Comparison of ENCODE assay signal across 8 mouse cellular contexts in genomic region chr19:50374751-50375150, GRCm38 (mm10).
DNase-seq lines count a peak whose midpoint lies in the region; ATAC-seq and TF ChIP-seq lines count a peak whose summit lies in the region.

No protein-coding gene starts in this region.

- H3K27ac ChIP-seq in lung, embryonic 14.5 days (ENCODE audit: low read depth) = no peak overlapping the region
- no peak overlapping the region for H3K27ac ChIP-seq in heart, embryonic 10.5 days

- intact Hi-C loops in left cerebral cortex, postnatal 14 days (cut with DNase I) = no loop called here

- TF ChIP-seq CTCF in lung, embryonic 14.5 days (IDR thresholded peaks at IDR 0.05; ENCODE audit: low read depth) = no peak
- TF ChIP-seq CTCF in lung, adult 2 months (IDR thresholded peaks at IDR 0.05; ENCODE audit: insufficient read depth, low read length) = no peak

- 36% methylated on average over 10 of the region's 10 CpGs for WGBS in lung, embryonic 14.5 days
- WGBS in lung, adult 2 months = 45% methylated on average over 10 of the region's 10 CpGs
- 24% methylated on average over 10 of the region's 10 CpGs for WGBS in heart, embryonic 10.5 days

- ATAC-seq in lung, embryonic 14.5 days (ENCODE audit: insufficient read depth) = no peak
- ATAC-seq in megakaryocyte-erythroid progenitor cell, adult 5-6 weeks (replicated peaks; ENCODE audit: low FRiP score, low TSS enrichment, poor library complexity, severe bottlenecking) = no peak

- H3K36me3 ChIP-seq in lung, embryonic 14.5 days (ENCODE audit: insufficient read depth) = no peaks in the 10 kb centered on the region
- no peaks in the 10 kb centered on the region for H3K36me3 ChIP-seq in heart, embryonic 10.5 days

- peak overlapping the region; percentile 43; the same call in 1 of the 2 replicates for H3K4me2 ChIP-seq in lung, embryonic 14.5 days

- no peaks in the 10 kb centered on the region for H3K9me3 ChIP-seq in lung, embryonic 14.5 days (ENCODE audit: low read depth, low read length)
- H3K9me3 ChIP-seq in heart, embryonic 10.5 days = no peaks in the 10 kb centered on the region

- H3K4me3 ChIP-seq in lung, embryonic 14.5 days (ENCODE audit: low read depth, low read length) = no peak overlapping the region
- no peak overlapping the region for H3K4me3 ChIP-seq in lung, adult 2 months (replicated peaks; ENCODE audit: extremely low read depth, low read depth, low read length)
- peak overlapping the region; percentile 5; the same call in 1 of the 2 replicates for H3K4me3 ChIP-seq in heart, embryonic 10.5 days

- no peaks in the 10 kb centered on the region for H3K4me1 ChIP-seq in lung, embryonic 14.5 days (ENCODE audit: insufficient read depth)
- no peaks in the 10 kb centered on the region; the same call in 1 of the 2 replicates for H3K4me1 ChIP-seq in lung, adult 2 months (ENCODE audit: control insufficient read depth, insufficient read depth, low read length)
- H3K4me1 ChIP-seq in heart, embryonic 10.5 days = no peaks in the 10 kb centered on the region

- DNase-seq in cerebellum, postnatal 10 days = peak; percentile 67 to 69
- DNase-seq in cerebellum, adult 11-12 months = no peak
- peak; percentile 73 for DNase-seq in lung, embryonic 14.5 days
- no peak for DNase-seq in lung, adult 2 months
- no peak for DNase-seq in heart, embryonic 10.5 days (ENCODE audit: low spot score)
- DNase-seq in left cerebral cortex, postnatal 14 days (ENCODE audit: low spot score in 2 of 2) = peak; percentile 31 to 53
- DNase-seq in B cell, adult 2 months = no peak

- TF ChIP-seq POLR2A in lung, adult 2 months (IDR thresholded peaks at IDR 0.05; ENCODE audit: borderline replicate concordance, extremely low read depth, low read depth, low read length) = no peak

- no peaks in the 10 kb centered on the region for H3K27me3 ChIP-seq in lung, embryonic 14.5 days (ENCODE audit: insufficient read depth, low read length)
- no peaks in the 10 kb centered on the region for H3K27me3 ChIP-seq in heart, embryonic 10.5 days (ENCODE audit: insufficient read depth, poor library complexity, severe bottlenecking)

- no peak overlapping the region for H3K9ac ChIP-seq in lung, embryonic 14.5 days

Comparison
In these comparisons a context has a peak if more than half of its experiments do, and no peak if none do; other contexts are left out.
1. DNase-seq: peak in cerebellum, postnatal 10 days (2 of 2), lung, embryonic 14.5 days (single experiment) and left cerebral cortex, postnatal 14 days (2 of 2); none in cerebellum, adult 11-12 months (single experiment), lung, adult 2 months (single experiment), heart, embryonic 10.5 days (single experiment) and B cell, adult 2 months (0 of 2).